Mouse (Mus musculus) embryonic facial prominence, embryonic 11.5 days (tissue): ENCODE results near the gene Myf6. TPM values are rescaled to one million over a fixed set of nuclear protein-coding genes. Genes with fewer than 3 reads are reported as not detected.

Experiments used
- ATAC-seq: fragments of 200-750 bp; cut with Nextera tagmentation; replicated peaks from 2 replicates; pipeline ENCODE4 v1.8.0; 2017; ENCODE audit warnings: low read depth; ENCODE audit not compliant: insufficient number of reproducible peaks, low FRiP score, low TSS enrichment
- DNase-seq: peaks from one replicate; pipeline ENCODE4 v3.0.0-alpha.2; 2015; ENCODE audit warnings: low spot score
- H3K27ac ChIP-seq: fragments of 300-500 bp; sonication (generic); replicated peaks from 2 replicates; pipeline ENCODE4 v1.5.1; 2014; ENCODE audit warnings: mild to moderate bottlenecking, low read depth, low read length, control low read depth
- H3K27me3 ChIP-seq: fragments of 300-500 bp; sonication (generic); 2 replicates; pipeline ENCODE4 v1.6.1; 2014; ENCODE audit warnings: mild to moderate bottlenecking, low read length, moderate library complexity, mixed read lengths; ENCODE audit not compliant: control insufficient read depth, insufficient read depth
- H3K36me3 ChIP-seq: fragments of 300-500 bp; sonication (generic); replicated peaks from 2 replicates; pipeline ENCODE4 v1.6.1; 2014; ENCODE audit warnings: low read depth, mild to moderate bottlenecking, low read length, moderate library complexity, mixed read lengths; ENCODE audit not compliant: control insufficient read depth, insufficient read depth
- H3K4me1 ChIP-seq: fragments of 300-500 bp; sonication (generic); 2 replicates; pipeline ENCODE4 v1.6.1; 2014; ENCODE audit warnings: low read length, mixed read lengths; ENCODE audit not compliant: control insufficient read depth, insufficient read depth
- H3K4me2 ChIP-seq: fragments of 300-500 bp; sonication (generic); 2 replicates; pipeline ENCODE4 v1.6.1; 2014; ENCODE audit warnings: low read depth, mild to moderate bottlenecking, control low read depth, low read length, moderate library complexity
- H3K4me3 ChIP-seq: fragments of 300-500 bp; sonication (generic); 2 replicates; pipeline ENCODE4 v1.5.1; 2014; ENCODE audit warnings: low read depth, low read length, control low read depth
- H3K9ac ChIP-seq: fragments of 300-500 bp; sonication (generic); replicated peaks from 2 replicates; pipeline ENCODE4 v1.6.1; 2014; ENCODE audit warnings: mild to moderate bottlenecking, control low read depth, low read length
- H3K9me3 ChIP-seq: fragments of 300-500 bp; sonication (generic); replicated peaks from 2 replicates; pipeline ENCODE4 v1.6.1; 2016; ENCODE audit warnings: mild to moderate bottlenecking, low read length, inconsistent platforms, mixed read lengths; ENCODE audit not compliant: control insufficient read depth
- WGBS: fragments of 180-500 bp; shearing (Covaris S2); extraction: QIAGEN DNeasy Blood & Tissue Kit; methylation state at CpG from one replicate; pipeline ENCODE4 v1.1.7; 2014; 5-methylcytosine and 5-hydroxymethylcytosine counted together
- polyA plus RNA-seq: library from polyadenylated mRNA; unstranded; fragments of >200 nt; fragmentation: Nextera tagmentation; extraction: Ambion mirVana; gene quantifications from 2 replicates; pipeline ENCODE4 v1.2.1, GENCODE M21; 2014

The Myf6 gene
- polyA plus RNA-seq = 0.17 TPM in 2 replicates

GRCm38 (mm10) chr10:107494568-107494967 is at the start of gene Myf6:
Gene Myf6, minus strand, starts transcription at chr10:107494737.
- no peak for ATAC-seq
- Histone ChIP-seq H3K4me3 (no peak within 1 kb of the TSS), H3K27me3 (no peaks in the 10 kb centered on the region), H3K4me2 (no peak within 1 kb of the TSS; the same call in none of the 2 replicates), H3K9me3 (no peaks in the 10 kb centered on the region), H3K4me1 (no peaks in the 10 kb centered on the region), H3K27ac (no peak within 1 kb of the TSS), H3K9ac (no peak within 1 kb of the TSS; the same call in 1 of the 2 replicates), H3K36me3 (no peaks in the 10 kb centered on the region)
- WGBS = 82% methylated on average over 6 of the region's 6 CpGs
- no peak for DNase-seq

GRCm38 (mm10) chr10:107543026-107543425 is 48.5 kb upstream of the Myf6 start:
- H3K9ac ChIP-seq = no peak overlapping the region
- H3K27ac ChIP-seq = no peak overlapping the region
- no peak for ATAC-seq
- no peaks in the 10 kb centered on the region for H3K4me1 ChIP-seq
- H3K36me3 ChIP-seq = no peaks in the 10 kb centered on the region
- no peak for DNase-seq
- no peak overlapping the region for H3K4me3 ChIP-seq
- H3K4me2 ChIP-seq = no peak overlapping the region
- no peaks in the 10 kb centered on the region for H3K9me3 ChIP-seq
- 34% methylated on average over 1 of the region's 1 CpGs for WGBS
- no peaks in the 10 kb centered on the region for H3K27me3 ChIP-seq

GRCm38 (mm10) chr10:107528758-107529157 is 34.2 kb upstream of the Myf6 start:
- Histone ChIP-seq H3K27me3 (no peaks in the 10 kb centered on the region), H3K36me3 (no peaks in the 10 kb centered on the region), H3K4me2 (no peak overlapping the region), H3K4me1 (no peaks in the 10 kb centered on the region), H3K9me3 (no peaks in the 10 kb centered on the region), H3K27ac (no peak overlapping the region), H3K4me3 (no peak overlapping the region), H3K9ac (no peak overlapping the region)
- ATAC-seq = no peak
- no peak for DNase-seq
- WGBS = 74% methylated on average over 1 of the region's 1 CpGs

GRCm38 (mm10) chr10:107519216-107519615 is 24.7 kb upstream of the Myf6 start:
- WGBS = 80% methylated on average over 5 of the region's 5 CpGs
- no peak overlapping the region for H3K4me3 ChIP-seq
- H3K9ac ChIP-seq = no peak overlapping the region
- no peaks in the 10 kb centered on the region for H3K4me1 ChIP-seq
- H3K9me3 ChIP-seq = no peaks in the 10 kb centered on the region
- DNase-seq (no peak), ATAC-seq (no peak)
- no peaks in the 10 kb centered on the region for H3K27me3 ChIP-seq
- no peak overlapping the region for H3K27ac ChIP-seq
- no peaks in the 10 kb centered on the region for H3K36me3 ChIP-seq
- no peak overlapping the region for H3K4me2 ChIP-seq

GRCm38 (mm10) chr10:107516641-107517040 is 22.1 kb upstream of the Myf6 start:
- WGBS = 72% methylated on average over 7 of the region's 7 CpGs
- DNase-seq (no peak), ATAC-seq (no peak)
- Histone ChIP-seq H3K4me1 (no peaks in the 10 kb centered on the region), H3K9me3 (no peaks in the 10 kb centered on the region), H3K4me3 (no peak overlapping the region), H3K27ac (no peak overlapping the region), H3K4me2 (no peak overlapping the region), H3K27me3 (no peaks in the 10 kb centered on the region), H3K36me3 (no peaks in the 10 kb centered on the region), H3K9ac (no peak overlapping the region)

GRCm38 (mm10) chr10:107514735-107515134 is 20.2 kb upstream of the Myf6 start:
- no peaks in the 10 kb centered on the region for H3K4me1 ChIP-seq
- H3K27me3 ChIP-seq = no peaks in the 10 kb centered on the region
- ATAC-seq = 0 out of 2 replicates have a peak, but pooled peaks have one; percentile 56
- peak; percentile 61 for DNase-seq
- H3K27ac ChIP-seq = no peak overlapping the region
- 34% methylated on average over 7 of the region's 7 CpGs for WGBS
- H3K4me3 ChIP-seq = no peak overlapping the region
- no peak overlapping the region for H3K4me2 ChIP-seq
- H3K9me3 ChIP-seq = no peaks in the 10 kb centered on the region
- no peaks in the 10 kb centered on the region for H3K36me3 ChIP-seq
- no peak overlapping the region for H3K9ac ChIP-seq

GRCm38 (mm10) chr10:107506397-107506796 is 11.9 kb upstream of the Myf6 start:
- no peak overlapping the region for H3K4me3 ChIP-seq
- H3K27me3 ChIP-seq = no peaks in the 10 kb centered on the region
- 72% methylated on average over 2 of the region's 2 CpGs for WGBS
- H3K4me2 ChIP-seq = no peak overlapping the region
- no peaks in the 10 kb centered on the region for H3K9me3 ChIP-seq
- no peak for DNase-seq
- no peak overlapping the region for H3K9ac ChIP-seq
- H3K27ac ChIP-seq = no peak overlapping the region
- no peaks in the 10 kb centered on the region for H3K36me3 ChIP-seq
- ATAC-seq = peak; percentile 48; the same call in 1 of the 2 replicates
- no peaks in the 10 kb centered on the region for H3K4me1 ChIP-seq

- DNase-seq (no peak), ATAC-seq (no peak)
- no peak overlapping the region for H3K27ac ChIP-seq
- no peaks in the 10 kb centered on the region for H3K27me3 ChIP-seq
- WGBS = 86% methylated on average over 4 of the region's 4 CpGs
- H3K9ac ChIP-seq = no peak overlapping the region
- H3K36me3 ChIP-seq = no peaks in the 10 kb centered on the region
- no peaks in the 10 kb centered on the region for H3K4me1 ChIP-seq
- H3K4me2 ChIP-seq = no peak overlapping the region
- H3K4me3 ChIP-seq = no peak overlapping the region
- H3K9me3 ChIP-seq = no peaks in the 10 kb centered on the region
Measured at GRCm38 (mm10) chr10:107503430-107503829, 8.9 kb upstream of the Myf6 start.
